Mouse (Mus musculus) midbrain, embryonic 14.5 days (tissue): Measurements from ENCODE around the gene Dmac2. TPM values are rescaled to one million over a fixed set of nuclear protein-coding genes. Genes with fewer than 3 reads are reported as not detected.

Experiments
- ATAC-seq: fragments of 200-750 bp; cut with Nextera tagmentation; 2 replicates; pipeline ENCODE4 v1.8.0; 2017; ENCODE audit warnings: moderate number of reproducible peaks, moderate library complexity; ENCODE audit not compliant: low FRiP score, low TSS enrichment
- DNase-seq: peaks from one replicate; pipeline ENCODE4 v3.0.0-alpha.2; 2015
- H3K27ac ChIP-seq: fragments of 300-500 bp; sonication (generic); replicated peaks from 2 replicates; pipeline ENCODE4 v1.5.1; 2014; ENCODE audit warnings: mild to moderate bottlenecking, low read depth, low read length, moderate library complexity
- H3K27me3 ChIP-seq: fragments of 300-500 bp; sonication (generic); 2 replicates; pipeline ENCODE4 v1.6.1; 2014; ENCODE audit warnings: low read length, control low read depth, mixed read lengths; ENCODE audit not compliant: control insufficient read depth, insufficient read depth
- H3K36me3 ChIP-seq: fragments of 300-500 bp; sonication (generic); 2 replicates; pipeline ENCODE4 v1.6.1; 2014; ENCODE audit warnings: low read length, control low read depth; ENCODE audit not compliant: control insufficient read depth, insufficient read depth
- H3K4me1 ChIP-seq: fragments of 300-500 bp; sonication (generic); 2 replicates; pipeline ENCODE4 v1.6.1; 2014; ENCODE audit warnings: mild to moderate bottlenecking, antibody characterized with exemption, low read length, control low read depth; ENCODE audit not compliant: control insufficient read depth, insufficient read depth
- H3K4me2 ChIP-seq: fragments of 300-500 bp; sonication (generic); 2 replicates; pipeline ENCODE4 v1.6.1; 2014; ENCODE audit warnings: mild to moderate bottlenecking, low read length, moderate library complexity
- H3K4me3 ChIP-seq: fragments of 300-500 bp; sonication (generic); replicated peaks from 2 replicates; pipeline ENCODE4 v1.5.1; 2014; ENCODE audit warnings: low read depth, low read length
- H3K9ac ChIP-seq: fragments of 300-500 bp; sonication (generic); replicated peaks from 2 replicates; pipeline ENCODE4 v1.6.1; 2014; ENCODE audit warnings: mild to moderate bottlenecking, low read length, moderate library complexity
- H3K9me3 ChIP-seq: fragments of 300-500 bp; sonication (generic); 2 replicates; pipeline ENCODE4 v1.6.1; 2016; ENCODE audit warnings: low read length, control low read depth, mixed read lengths; ENCODE audit not compliant: control insufficient read depth
- WGBS: fragments of 180-500 bp; shearing (Covaris S2); extraction: QIAGEN DNeasy Blood & Tissue Kit; methylation state at CpG from one replicate; pipeline ENCODE4 v1.1.7; 2014; 5-methylcytosine and 5-hydroxymethylcytosine counted together
- polyA plus RNA-seq: library from polyadenylated mRNA; unstranded; fragments of >200 nt; fragmentation: Nextera tagmentation; extraction: Ambion mirVana; gene quantifications from 2 replicates; pipeline ENCODE4 v1.2.1, GENCODE M21; 2014

Dmac2 gene
- polyA plus RNA-seq, 1 experiment from 2014 or later: 40.4 TPM

GRCm38 (mm10) chr7:25584651-25585050 is 34.6 kb upstream of the Dmac2 start:
- ATAC-seq: no peak
- WGBS: 79% methylated on average over 5 of the region's 5 CpGs

GRCm38 (mm10) chr7:25585351-25586204 is 33.6 kb upstream of the Dmac2 start:
- Histone ChIP-seq H3K27me3 (no peaks in the 10 kb centered on the region), H3K4me2 (no peak overlapping the region), H3K27ac (no peak overlapping the region), H3K9ac (no peak overlapping the region), H3K9me3 (no peaks in the 10 kb centered on the region; the same call in 1 of the 2 replicates), H3K4me3 (no peak overlapping the region), H3K36me3 (no peaks in the 10 kb centered on the region), H3K4me1 (no peaks in the 10 kb centered on the region)
- no peak for ATAC-seq
- no peak for DNase-seq
- WGBS: 82% methylated on average over 9 of the region's 9 CpGs

More at GRCm38 (mm10) chr7:25584651-25585050, 34.6 kb upstream of the Dmac2 start:
- H3K9me3 ChIP-seq: no peaks in the 10 kb centered on the region; the same call in 1 of the 2 replicates
- H3K36me3 ChIP-seq: no peaks in the 10 kb centered on the region
- no peaks in the 10 kb centered on the region for H3K4me1 ChIP-seq
- H3K4me3 ChIP-seq: no peak overlapping the region
- no peak overlapping the region for H3K27ac ChIP-seq
- H3K9ac ChIP-seq: no peak overlapping the region
- H3K4me2 ChIP-seq: no peak overlapping the region
- no peak for DNase-seq
- H3K27me3 ChIP-seq: no peaks in the 10 kb centered on the region

GRCm38 (mm10) chr7:25591226-25591625 is 28.0 kb upstream of the Dmac2 start:
- H3K27me3 ChIP-seq: no peaks in the 10 kb centered on the region
- no peak overlapping the region for H3K4me3 ChIP-seq
- no peak overlapping the region for H3K4me2 ChIP-seq
- H3K9ac ChIP-seq: no peak overlapping the region
- ATAC-seq (no peak), DNase-seq (no peak)
- H3K4me1 ChIP-seq: no peaks in the 10 kb centered on the region
- H3K36me3 ChIP-seq: no peaks in the 10 kb centered on the region
- no peaks in the 10 kb centered on the region for H3K9me3 ChIP-seq
- WGBS: 90% methylated on average over 2 of the region's 2 CpGs
- H3K27ac ChIP-seq: no peak overlapping the region

- Histone ChIP-seq H3K4me2 (no peak overlapping the region), H3K36me3 (no peaks in the 10 kb centered on the region), H3K9me3 (no peaks in the 10 kb centered on the region), H3K27ac (no peak overlapping the region), H3K9ac (no peak overlapping the region), H3K4me3 (no peak overlapping the region), H3K27me3 (no peaks in the 10 kb centered on the region), H3K4me1 (no peaks in the 10 kb centered on the region)
- no peak for DNase-seq
- WGBS: 73% methylated on average over 3 of the region's 3 CpGs
- ATAC-seq: no peak
Measured at GRCm38 (mm10) chr7:25593859-25594258, 25.4 kb upstream of the Dmac2 start.

- H3K9me3 ChIP-seq: no peaks in the 10 kb centered on the region
- no peak overlapping the region for H3K9ac ChIP-seq
- WGBS: 12% methylated on average over 10 of the region's 10 CpGs
- H3K36me3 ChIP-seq: no peaks in the 10 kb centered on the region
- peak; percentile 89 for DNase-seq
- H3K4me3 ChIP-seq: no peak overlapping the region
- no peak for ATAC-seq
- no peak overlapping the region for H3K27ac ChIP-seq
- no peaks in the 10 kb centered on the region for H3K4me1 ChIP-seq
- H3K27me3 ChIP-seq: no peaks in the 10 kb centered on the region
- no peak overlapping the region for H3K4me2 ChIP-seq
Measured at GRCm38 (mm10) chr7:25599663-25600062, 19.6 kb upstream of the Dmac2 start.

- 88% methylated on average over 11 of the region's 11 CpGs for WGBS
- DNase-seq (no peak), ATAC-seq (no peak)
- no peaks in the 10 kb centered on the region for H3K27me3 ChIP-seq
- no peak overlapping the region for H3K4me3 ChIP-seq
- H3K4me1 ChIP-seq: no peaks in the 10 kb centered on the region
- no peak overlapping the region for H3K9ac ChIP-seq
- H3K36me3 ChIP-seq: no peaks in the 10 kb centered on the region
- no peaks in the 10 kb centered on the region for H3K9me3 ChIP-seq
- H3K4me2 ChIP-seq: no peak overlapping the region
- H3K27ac ChIP-seq: no peak overlapping the region
Measured at GRCm38 (mm10) chr7:25600666-25601065, 18.5 kb upstream of the Dmac2 start.

GRCm38 (mm10) chr7:25601346-25601745 is 17.9 kb upstream of the Dmac2 start:
- Histone ChIP-seq H3K9ac (no peak overlapping the region), H3K4me2 (no peak overlapping the region), H3K36me3 (no peaks in the 10 kb centered on the region), H3K9me3 (no peaks in the 10 kb centered on the region), H3K4me3 (no peak overlapping the region), H3K4me1 (no peaks in the 10 kb centered on the region), H3K27me3 (no peaks in the 10 kb centered on the region), H3K27ac (no peak overlapping the region)
- 89% methylated on average over 16 of the region's 16 CpGs for WGBS
- no peak for ATAC-seq
- DNase-seq: no peak

- Histone ChIP-seq H3K4me2 (no peak overlapping the region), H3K9ac (no peak overlapping the region), H3K4me1 (no peaks in the 10 kb centered on the region), H3K9me3 (no peaks in the 10 kb centered on the region), H3K27me3 (no peaks in the 10 kb centered on the region), H3K4me3 (no peak overlapping the region), H3K27ac (no peak overlapping the region), H3K36me3 (no peaks in the 10 kb centered on the region)
- no peak for DNase-seq
- WGBS: 87% methylated on average over 4 of the region's 4 CpGs
- no peak for ATAC-seq
Measured at GRCm38 (mm10) chr7:25606625-25607063, 12.6 kb upstream of the Dmac2 start.

- 81% methylated on average over 2 of the region's 2 CpGs for WGBS
Measured at GRCm38 (mm10) chr7:25607196-25607595, 12.0 kb upstream of the Dmac2 start.

More at GRCm38 (mm10) chr7:25607196-25607595, 12.0 kb upstream of the Dmac2 start:
- Histone ChIP-seq H3K4me3 (no peak overlapping the region), H3K36me3 (no peaks in the 10 kb centered on the region), H3K27ac (no peak overlapping the region), H3K27me3 (no peaks in the 10 kb centered on the region), H3K9me3 (no peaks in the 10 kb centered on the region), H3K4me2 (no peak overlapping the region), H3K9ac (no peak overlapping the region), H3K4me1 (no peaks in the 10 kb centered on the region)
- ATAC-seq (no peak), DNase-seq (no peak)
